Comparison of ENCODE assay signal across 19 mouse cellular contexts in the genomic region with DNA sequence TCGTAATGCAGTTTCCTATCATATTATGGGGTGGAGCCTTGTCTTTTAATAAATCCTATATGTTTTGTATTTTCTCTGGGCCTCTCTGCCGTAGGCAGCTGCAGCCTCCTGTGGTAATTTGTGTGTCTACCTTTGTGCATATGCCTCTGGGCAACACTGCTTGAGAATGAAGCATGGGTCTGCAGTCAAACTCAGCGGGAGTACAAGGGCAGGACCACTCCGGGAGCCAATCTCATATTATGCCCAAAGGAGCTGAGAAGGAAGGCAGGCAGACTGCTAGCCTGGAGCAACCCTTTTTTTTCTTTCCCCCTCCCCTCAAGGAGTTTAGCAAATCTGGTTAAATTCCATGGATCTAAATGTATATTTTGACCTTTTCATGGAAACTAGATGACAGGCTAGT.
DNase-seq lines count a peak whose midpoint lies in the region; ATAC-seq and TF ChIP-seq lines count a peak whose summit lies in the region.
"Had no signal": no experiment of that assay in that cellular context is flagged by ENCODE, and none has a peak within 500 bp of the region (broad histone marks: within the 10 kb centered on the region; RNA-seq: fewer than 3 reads in every experiment).

No protein-coding gene starts in this region.

- WGBS in hindbrain, embryonic 10.5 days, result 74% methylated on average over 4 of the region's 4 CpGs
- WGBS in hindbrain, postnatal 0 days, result 56% methylated on average over 4 of the region's 4 CpGs
- 58% methylated on average over 4 of the region's 4 CpGs for WGBS in midbrain, embryonic 13.5 days
- 39% methylated on average over 4 of the region's 4 CpGs for WGBS in midbrain, postnatal 0 days
- WGBS in hindbrain, embryonic 13.5 days, result 50% methylated on average over 4 of the region's 4 CpGs
- WGBS in liver, postnatal 0 days (ENCODE audit: insufficient replicate concordance), result 85% methylated on average over 4 of the region's 4 CpGs

- no peak for TF ChIP-seq EP300 in liver, postnatal 0 days (IDR thresholded peaks at IDR 0.05; ENCODE audit: low read depth)

- H3K27me3 ChIP-seq in hindbrain, embryonic 10.5 days (ENCODE audit: insufficient read depth, poor library complexity, severe bottlenecking), result no peaks in the 10 kb centered on the region
- H3K27me3 ChIP-seq in hindbrain, postnatal 0 days (ENCODE audit: insufficient read depth, low read length), result no peaks in the 10 kb centered on the region
- H3K27me3 ChIP-seq in midbrain, embryonic 13.5 days, result no peaks in the 10 kb centered on the region
- no peaks in the 10 kb centered on the region for H3K27me3 ChIP-seq in midbrain, postnatal 0 days (ENCODE audit: insufficient read depth, low read length)
- no peaks in the 10 kb centered on the region for H3K27me3 ChIP-seq in hindbrain, embryonic 13.5 days
- H3K27me3 ChIP-seq in liver, postnatal 0 days (ENCODE audit: insufficient read depth, low read length), result no peaks in the 10 kb centered on the region
- H3K27me3 ChIP-seq: heart, embryonic 15.5 days had no signal

- H3K36me3 ChIP-seq in hindbrain, embryonic 10.5 days, result no peaks in the 10 kb centered on the region
- H3K36me3 ChIP-seq in hindbrain, postnatal 0 days (ENCODE audit: insufficient read depth, low read length), result no peaks in the 10 kb centered on the region
- no peaks in the 10 kb centered on the region for H3K36me3 ChIP-seq in midbrain, embryonic 13.5 days
- no peaks in the 10 kb centered on the region for H3K36me3 ChIP-seq in midbrain, postnatal 0 days (ENCODE audit: insufficient read depth, low read length)
- no peaks in the 10 kb centered on the region for H3K36me3 ChIP-seq in hindbrain, embryonic 13.5 days
- no peaks in the 10 kb centered on the region for H3K36me3 ChIP-seq in liver, postnatal 0 days (replicated peaks; ENCODE audit: insufficient read depth, low read length)
- H3K36me3 ChIP-seq: embryonic facial prominence, embryonic 10.5 days; heart, embryonic 15.5 days had no signal

- no peak for ATAC-seq in hindbrain, postnatal 0 days
- no peak for ATAC-seq in midbrain, embryonic 13.5 days
- no peak for ATAC-seq in midbrain, postnatal 0 days (ENCODE audit: low FRiP score)
- no peak for ATAC-seq in hindbrain, embryonic 13.5 days (ENCODE audit: low FRiP score)
- no peak for ATAC-seq in liver, postnatal 0 days
- ATAC-seq: forebrain, embryonic 16.5 days; inflammation-experienced regulatory T-cells, adult 6 months had no signal

- peak overlapping the region; percentile 9; the same call in 1 of the 2 replicates for H3K27ac ChIP-seq in hindbrain, embryonic 10.5 days
- no peak overlapping the region for H3K27ac ChIP-seq in hindbrain, postnatal 0 days
- peak overlapping the region; percentile 37; the same call in 1 of the 2 replicates for H3K27ac ChIP-seq in midbrain, embryonic 13.5 days
- H3K27ac ChIP-seq in midbrain, postnatal 0 days (ENCODE audit: low read depth, low read length), result no peak overlapping the region
- H3K27ac ChIP-seq in hindbrain, embryonic 13.5 days, result peak overlapping the region; percentile 58; the same call in 1 of the 2 replicates
- no peak overlapping the region for H3K27ac ChIP-seq in liver, postnatal 0 days (ENCODE audit: low read depth)
- H3K27ac ChIP-seq: embryonic facial prominence, embryonic 10.5 days; heart, adult 2 months; heart, embryonic 15.5 days had no signal

- DNase-seq in hindbrain, embryonic 10.5 days (ENCODE audit: low spot score), result no peak
- no peak for DNase-seq in hindbrain, postnatal 0 days (ENCODE audit: low spot score)
- no peak for DNase-seq in midbrain, postnatal 0 days (ENCODE audit: low spot score)
- peak; percentile 36 for DNase-seq in brain, embryonic 14.5 days (ENCODE audit: low read depth)
- DNase-seq in liver, postnatal 0 days, result no peak
- DNase-seq: adrenal gland, adult 2 months; adrenal gland, postnatal 25 days; cerebellum, adult 2 months; cerebellum, postnatal 10 days; gastrocnemius, postnatal 14 days; heart, adult 2 months; heart, postnatal 14 days had no signal

- H3K4me3 ChIP-seq in hindbrain, embryonic 10.5 days, result no peak overlapping the region
- H3K4me3 ChIP-seq in hindbrain, postnatal 0 days (ENCODE audit: low read length), result no peak overlapping the region
- H3K4me3 ChIP-seq in midbrain, embryonic 13.5 days (replicated peaks), result no peak overlapping the region
- H3K4me3 ChIP-seq in midbrain, postnatal 0 days (ENCODE audit: low read depth, low read length), result no peak overlapping the region
- H3K4me3 ChIP-seq in hindbrain, embryonic 13.5 days, result no peak overlapping the region
- H3K4me3 ChIP-seq in liver, postnatal 0 days (ENCODE audit: low read depth, low read length), result no peak overlapping the region
- H3K4me3 ChIP-seq: embryonic facial prominence, embryonic 10.5 days; heart, adult 2 months; heart, embryonic 15.5 days had no signal

- no peaks in the 10 kb centered on the region for H3K9me3 ChIP-seq in hindbrain, embryonic 10.5 days
- no peaks in the 10 kb centered on the region for H3K9me3 ChIP-seq in hindbrain, postnatal 0 days (ENCODE audit: low read length)
- no peaks in the 10 kb centered on the region for H3K9me3 ChIP-seq in midbrain, embryonic 13.5 days
- no peaks in the 10 kb centered on the region for H3K9me3 ChIP-seq in midbrain, postnatal 0 days (ENCODE audit: low read length)
- H3K9me3 ChIP-seq in hindbrain, embryonic 13.5 days, result no peaks in the 10 kb centered on the region
- no peaks in the 10 kb centered on the region for H3K9me3 ChIP-seq in liver, postnatal 0 days (ENCODE audit: low read length)
- H3K9me3 ChIP-seq: embryonic facial prominence, embryonic 10.5 days; heart, embryonic 15.5 days had no signal

- TF ChIP-seq POLR2A in brain, embryonic 14.5 days (IDR thresholded peaks at IDR 0.05; ENCODE audit: borderline replicate concordance, extremely low read depth, insufficient read depth, insufficient read length, poor library complexity, severe bottlenecking), result no peak

- H3K9ac ChIP-seq in hindbrain, postnatal 0 days (replicated peaks; ENCODE audit: low read length), result no peak overlapping the region
- no peak overlapping the region for H3K9ac ChIP-seq in midbrain, embryonic 13.5 days (replicated peaks)
- no peak overlapping the region for H3K9ac ChIP-seq in midbrain, postnatal 0 days (replicated peaks; ENCODE audit: low read length, poor library complexity, severe bottlenecking)
- no peak overlapping the region for H3K9ac ChIP-seq in hindbrain, embryonic 13.5 days
- no peak overlapping the region for H3K9ac ChIP-seq in liver, postnatal 0 days (replicated peaks)
- H3K9ac ChIP-seq: heart, embryonic 15.5 days had no signal

- H3K4me1 ChIP-seq in hindbrain, embryonic 10.5 days (replicated peaks), result peaks cover 22% of the 10 kb centered on the region
- H3K4me1 ChIP-seq in hindbrain, postnatal 0 days (ENCODE audit: insufficient read depth, low read length), result no peaks in the 10 kb centered on the region; the same call in 1 of the 2 replicates
- H3K4me1 ChIP-seq in midbrain, embryonic 13.5 days (replicated peaks), result peaks cover 34% of the 10 kb centered on the region
- H3K4me1 ChIP-seq in midbrain, postnatal 0 days (ENCODE audit: insufficient read depth, low read length), result no peaks in the 10 kb centered on the region
- H3K4me1 ChIP-seq in hindbrain, embryonic 13.5 days (replicated peaks), result peaks cover 22% of the 10 kb centered on the region
- H3K4me1 ChIP-seq in liver, postnatal 0 days (ENCODE audit: insufficient read depth), result no peaks in the 10 kb centered on the region; the same call in 1 of the 2 replicates
- H3K4me1 ChIP-seq: heart, embryonic 15.5 days had no signal

- H3K4me2 ChIP-seq in hindbrain, postnatal 0 days (ENCODE audit: low read depth, low read length), result no peak overlapping the region
- H3K4me2 ChIP-seq in midbrain, embryonic 13.5 days (replicated peaks), result no peak overlapping the region
- H3K4me2 ChIP-seq in midbrain, postnatal 0 days (ENCODE audit: low read depth, low read length, poor library complexity, severe bottlenecking), result no peak overlapping the region
- no peak overlapping the region for H3K4me2 ChIP-seq in hindbrain, embryonic 13.5 days
- H3K4me2 ChIP-seq in liver, postnatal 0 days (ENCODE audit: low read depth, low read length), result no peak overlapping the region
- H3K4me2 ChIP-seq: heart, embryonic 11.5 days; heart, embryonic 15.5 days had no signal

- TF ChIP-seq CTCF in hindbrain, postnatal 0 days (IDR thresholded peaks at IDR 0.05; ENCODE audit: low read depth), result no peak
- no peak for TF ChIP-seq CTCF in midbrain, postnatal 0 days (IDR thresholded peaks at IDR 0.05)
- TF ChIP-seq CTCF in brain, embryonic 14.5 days (IDR thresholded peaks at IDR 0.05; ENCODE audit: borderline replicate concordance, extremely low read depth, insufficient read depth, insufficient read length), result no peak
- no peak for TF ChIP-seq CTCF in liver, postnatal 0 days (IDR thresholded peaks at IDR 0.05; ENCODE audit: low read depth)

Comparison
In these comparisons a context has a peak if more than half of its experiments do, and no peak if none do; other contexts are left out.
1. H3K27ac ChIP-seq: peak in hindbrain, embryonic 10.5 days (single experiment), midbrain, embryonic 13.5 days (single experiment) and hindbrain, embryonic 13.5 days (single experiment); none in hindbrain, postnatal 0 days (single experiment), midbrain, postnatal 0 days (single experiment) and liver, postnatal 0 days (single experiment).